Mouse (Mus musculus) kidney, embryonic 16.5 days (tissue): ENCODE measurements around the gene Frmd6. TPM values are rescaled to one million over a fixed set of nuclear protein-coding genes. Genes with fewer than 3 reads are reported as not detected.

Experiments used
- ATAC-seq: fragments of 200-750 bp; cut with Nextera tagmentation; 2 replicates; pipeline ENCODE4 v1.8.0; 2017; ENCODE audit warnings: moderate TSS enrichment; ENCODE audit not compliant: low FRiP score, low TSS enrichment
- H3K27ac ChIP-seq: fragments of 300-500 bp; sonication (generic); 2 replicates; pipeline ENCODE4 v1.5.1; 2014; ENCODE audit warnings: low read length
- H3K27me3 ChIP-seq: fragments of 300-500 bp; sonication (generic); 2 replicates; pipeline ENCODE4 v1.6.1; 2014; ENCODE audit warnings: low read length, control low read depth, mixed read lengths; ENCODE audit not compliant: insufficient read depth
- H3K36me3 ChIP-seq: fragments of 300-500 bp; sonication (generic); 2 replicates; pipeline ENCODE4 v1.6.1; 2014; ENCODE audit warnings: low read length, control low read depth, mixed read lengths; ENCODE audit not compliant: insufficient read depth
- H3K4me1 ChIP-seq: fragments of 300-500 bp; sonication (generic); 2 replicates; pipeline ENCODE4 v1.6.1; 2014; ENCODE audit warnings: low read length, control low read depth, mixed read lengths; ENCODE audit not compliant: insufficient read depth
- H3K4me2 ChIP-seq: fragments of 300-500 bp; sonication (generic); replicated peaks from 2 replicates; pipeline ENCODE4 v1.6.1; 2014; ENCODE audit warnings: low read depth, low read length
- H3K4me3 ChIP-seq: fragments of 300-500 bp; sonication (generic); 2 replicates; pipeline ENCODE4 v1.5.1; 2014; ENCODE audit warnings: mild to moderate bottlenecking, low read length
- H3K9ac ChIP-seq: fragments of 300-500 bp; sonication (generic); replicated peaks from 2 replicates; pipeline ENCODE4 v1.6.1; 2014; ENCODE audit warnings: low read length
- H3K9me3 ChIP-seq: fragments of 300-500 bp; sonication (generic); 2 replicates; pipeline ENCODE4 v1.6.1; 2016; ENCODE audit warnings: low read length, control low read depth
- WGBS: fragments of 180-500 bp; shearing (Covaris S2); extraction: QIAGEN DNeasy Blood & Tissue Kit; methylation state at CpG from one replicate; pipeline ENCODE4 v1.1.7; 2014; 5-methylcytosine and 5-hydroxymethylcytosine counted together
- polyA plus RNA-seq: library from polyadenylated mRNA; unstranded; fragments of >200 nt; fragmentation: Nextera tagmentation; extraction: Ambion mirVana; gene quantifications from 2 replicates; pipeline ENCODE4 v1.2.1, GENCODE M21; 2015

Gene Frmd6
- polyA plus RNA-seq, 1 experiment from 2014 or later, result 22.7 TPM

- 57% methylated on average over 7 of the region's 7 CpGs for WGBS
- ATAC-seq, result no peak
- Histone ChIP-seq H3K9me3 (no peaks in the 10 kb centered on the region), H3K4me1 (no peaks in the 10 kb centered on the region), H3K36me3 (peaks cover 4% of the 10 kb centered on the region; the same call in 1 of the 2 replicates), H3K27ac (no peak overlapping the region), H3K27me3 (no peaks in the 10 kb centered on the region), H3K4me3 (no peak overlapping the region), H3K9ac (no peak overlapping the region), H3K4me2 (no peak overlapping the region)
These were observed 43.1 kb downstream of the Frmd6 start for GRCm38 (mm10) chr12:70868190-70868987.

DNA sequence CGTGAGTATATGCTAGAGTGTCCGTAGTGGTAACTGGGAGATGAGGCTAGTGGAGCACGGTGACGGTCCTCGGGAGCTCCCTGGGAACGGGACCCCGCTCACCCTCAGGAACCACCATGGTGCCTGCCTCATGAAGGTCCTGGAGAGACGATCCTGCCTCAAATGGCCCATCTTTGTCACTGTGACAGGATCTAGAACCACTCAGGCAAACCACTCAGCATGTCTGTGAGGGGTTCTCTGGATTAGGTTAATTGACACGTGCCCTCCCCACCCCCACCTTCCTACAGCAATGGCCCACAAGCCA is 43.6 kb downstream of the Frmd6 start:
- Histone ChIP-seq H3K4me1 (no peaks in the 10 kb centered on the region), H3K9me3 (no peaks in the 10 kb centered on the region), H3K36me3 (peaks cover 3% of the 10 kb centered on the region; the same call in 1 of the 2 replicates), H3K4me2 (no peak overlapping the region), H3K4me3 (no peak overlapping the region), H3K27ac (no peak overlapping the region), H3K9ac (no peak overlapping the region), H3K27me3 (no peaks in the 10 kb centered on the region)
- 72% methylated on average over 9 of the region's 9 CpGs for WGBS
- ATAC-seq, result no peak

GRCm38 (mm10) chr12:70873544-70873943 is 48.2 kb downstream of the Frmd6 start:
- WGBS, result 62% methylated on average over 6 of the region's 6 CpGs
- Histone ChIP-seq H3K9ac (no peak overlapping the region), H3K9me3 (no peaks in the 10 kb centered on the region), H3K4me3 (no peak overlapping the region), H3K4me1 (no peaks in the 10 kb centered on the region), H3K27ac (no peak overlapping the region), H3K4me2 (no peak overlapping the region), H3K36me3 (peaks cover 4% of the 10 kb centered on the region; the same call in 1 of the 2 replicates), H3K27me3 (no peaks in the 10 kb centered on the region)
- no peak for ATAC-seq

- no peak overlapping the region for H3K4me2 ChIP-seq
- no peaks in the 10 kb centered on the region for H3K27me3 ChIP-seq
- H3K36me3 ChIP-seq, result peaks cover 13% of the 10 kb centered on the region; the same call in 1 of the 2 replicates
- 0 out of 2 replicates have a peak, but pooled peaks cover 4% of the 10 kb centered on the region for H3K4me1 ChIP-seq
- no peak for ATAC-seq
- H3K4me3 ChIP-seq, result no peak overlapping the region
- WGBS, result 86% methylated on average over 21 of the region's 21 CpGs
- no peaks in the 10 kb centered on the region for H3K9me3 ChIP-seq
- no peak overlapping the region for H3K9ac ChIP-seq
- H3K27ac ChIP-seq, result no peak overlapping the region
These were observed 51.1 kb downstream of the Frmd6 start for GRCm38 (mm10) chr12:70876270-70876998.

GRCm38 (mm10) chr12:70877926-70878710 is 52.8 kb downstream of the Frmd6 start:
- no peak for ATAC-seq
- H3K4me2 ChIP-seq, result no peak overlapping the region
- WGBS, result 90% methylated on average over 20 of the region's 20 CpGs
- H3K9me3 ChIP-seq, result no peaks in the 10 kb centered on the region
- H3K4me1 ChIP-seq, result 0 out of 2 replicates have a peak, but pooled peaks cover 4% of the 10 kb centered on the region
- H3K4me3 ChIP-seq, result no peak overlapping the region
- peaks cover 21% of the 10 kb centered on the region; the same call in 1 of the 2 replicates for H3K36me3 ChIP-seq
- no peak overlapping the region for H3K27ac ChIP-seq
- H3K9ac ChIP-seq, result no peak overlapping the region
- no peaks in the 10 kb centered on the region for H3K27me3 ChIP-seq

- no peak overlapping the region for H3K4me2 ChIP-seq
- H3K9me3 ChIP-seq, result no peaks in the 10 kb centered on the region
- no peak overlapping the region for H3K4me3 ChIP-seq
- H3K27ac ChIP-seq, result no peak overlapping the region
- 0 out of 2 replicates have a peak, but pooled peaks cover 4% of the 10 kb centered on the region for H3K4me1 ChIP-seq
- ATAC-seq, result no peak
- H3K27me3 ChIP-seq, result no peaks in the 10 kb centered on the region
- H3K9ac ChIP-seq, result no peak overlapping the region
- peaks cover 21% of the 10 kb centered on the region; the same call in 1 of the 2 replicates for H3K36me3 ChIP-seq
- 67% methylated on average over 9 of the region's 9 CpGs for WGBS
These were observed 55.2 kb downstream of the Frmd6 start for GRCm38 (mm10) chr12:70880396-70880975.

- Histone ChIP-seq H3K36me3 (peaks cover 21% of the 10 kb centered on the region; the same call in 1 of the 2 replicates), H3K9ac (no peak overlapping the region), H3K27me3 (no peaks in the 10 kb centered on the region), H3K4me3 (no peak overlapping the region), H3K27ac (no peak overlapping the region), H3K4me2 (no peak overlapping the region), H3K9me3 (no peaks in the 10 kb centered on the region), H3K4me1 (0 out of 2 replicates have a peak, but pooled peaks cover 4% of the 10 kb centered on the region)
- ATAC-seq, result no peak
- WGBS, result 52% methylated on average over 12 of the region's 12 CpGs
These were observed 56.0 kb downstream of the Frmd6 start for GRCm38 (mm10) chr12:70881340-70881739.

DNA sequence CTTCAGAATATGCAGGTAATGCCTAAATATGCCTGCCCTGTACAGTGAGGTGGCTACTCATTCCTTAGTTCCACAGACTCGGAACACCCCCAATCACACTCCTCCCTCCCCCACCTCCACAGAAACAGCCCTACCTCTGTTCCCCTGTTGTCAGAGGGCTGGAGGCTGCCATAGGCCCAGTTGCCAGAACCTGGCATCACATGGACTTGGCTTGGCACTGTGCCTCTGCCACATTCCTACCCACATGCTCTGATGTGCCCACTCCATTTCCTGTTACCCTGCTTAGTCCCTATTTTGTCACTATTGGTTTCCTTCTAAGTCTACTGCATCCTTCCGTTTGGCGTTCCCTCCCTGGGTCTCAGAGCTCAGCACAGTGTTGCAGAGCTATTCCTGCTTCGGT is 56.5 kb downstream of the Frmd6 start:
- Histone ChIP-seq H3K9ac (no peak overlapping the region), H3K4me3 (no peak overlapping the region), H3K27me3 (no peaks in the 10 kb centered on the region), H3K36me3 (peaks cover 21% of the 10 kb centered on the region; the same call in 1 of the 2 replicates), H3K9me3 (no peaks in the 10 kb centered on the region), H3K4me2 (no peak overlapping the region), H3K4me1 (0 out of 2 replicates have a peak, but pooled peaks cover 4% of the 10 kb centered on the region), H3K27ac (no peak overlapping the region)
- WGBS, result 88% methylated on average over 4 of the region's 4 CpGs
- 0 out of 2 replicates have a peak, but pooled peaks have one; percentile 23 for ATAC-seq

- no peak overlapping the region for H3K27ac ChIP-seq
- no peak for ATAC-seq
- H3K9me3 ChIP-seq, result no peaks in the 10 kb centered on the region
- H3K9ac ChIP-seq, result no peak overlapping the region
- WGBS, result 88% methylated on average over 14 of the region's 14 CpGs
- H3K4me1 ChIP-seq, result 0 out of 2 replicates have a peak, but pooled peaks cover 4% of the 10 kb centered on the region
- H3K4me3 ChIP-seq, result no peak overlapping the region
- H3K4me2 ChIP-seq, result no peak overlapping the region
- H3K36me3 ChIP-seq, result peaks cover 21% of the 10 kb centered on the region; the same call in 1 of the 2 replicates
- H3K27me3 ChIP-seq, result no peaks in the 10 kb centered on the region
These were observed 57.8 kb downstream of the Frmd6 start for GRCm38 (mm10) chr12:70883141-70883540.
